Mouse (Mus musculus) CH12.LX (cell line): ENCODE measurements around the gene Tpd52l1.

Source experiments
- BHLHE40 ChIP-seq: IDR thresholded peaks from 2 replicates; pipeline ENCODE4 v1.6.1; 2011; ENCODE audit warnings: mild to moderate bottlenecking, low read depth, low read length, improper control_type of control experiment
- CHD1 ChIP-seq: IDR thresholded peaks from 2 replicates; pipeline ENCODE4 v1.6.1; 2012; ENCODE audit warnings: low read depth, low read length, improper control_type of control experiment, inconsistent platforms
- CTCF ChIP-seq, 2 experiments: IDR thresholded peaks in 1 of 2; conservative IDR thresholded peaks in 1 of 2; 2 replicates each; pipeline ENCODE4 v1.5.1; 2011 to 2012; ENCODE audit warnings: low read depth in 2 of 2, low read length in 2 of 2, improper control_type of control experiment in 1 of 2, inconsistent platforms in 1 of 2, mild to moderate bottlenecking in 1 of 2, moderate library complexity in 1 of 2
- E2F4 ChIP-seq: IDR thresholded peaks from 2 replicates; pipeline ENCODE4 v1.6.1; 2011; ENCODE audit warnings: low read depth, low read length, improper control_type of control experiment; ENCODE audit not compliant: insufficient replicate concordance
- GABPA ChIP-seq: IDR thresholded peaks from 2 replicates; pipeline ENCODE4 v1.6.1; 2012; ENCODE audit warnings: low read depth, low read length, improper control_type of control experiment, inconsistent platforms; ENCODE audit not compliant: insufficient replicate concordance
- JUND ChIP-seq: conservative IDR thresholded peaks from 2 replicates; pipeline ENCODE4 v1.6.1; 2011; ENCODE audit warnings: low read depth, low read length, improper control_type of control experiment
- MAX ChIP-seq: IDR thresholded peaks from 2 replicates; pipeline ENCODE4 v1.6.1; 2011; ENCODE audit warnings: low read length, improper control_type of control experiment
- POLR2A ChIP-seq: IDR thresholded peaks from 2 replicates; pipeline ENCODE4 v1.6.1; 2011; ENCODE audit warnings: low read depth, mild to moderate bottlenecking, improper control_type of control experiment, low read length
- POLR2AphosphoS2 ChIP-seq: IDR thresholded peaks from 2 replicates; pipeline ENCODE4 v1.6.1; 2011; ENCODE audit warnings: low read depth, low read length, improper control_type of control experiment
- UBTF ChIP-seq: IDR thresholded peaks from 2 replicates; pipeline ENCODE4 v1.6.1; 2012; ENCODE audit warnings: low read depth, mild to moderate bottlenecking, inconsistent platforms, low read length, improper control_type of control experiment, moderate library complexity

GRCm38 (mm10) chr10:31417956-31418355 is 27.8 kb downstream of the Tpd52l1 start:
- no peak for TF ChIP-seq GABPA
- no peak for TF ChIP-seq E2F4
- TF ChIP-seq POLR2AphosphoS2 = no peak
- no peak for TF ChIP-seq JUND
- no peak for TF ChIP-seq CTCF (conservative IDR thresholded peaks at IDR 0.05 in 1 of 2, IDR thresholded peaks at IDR 0.05 in 1 of 2; ENCODE audit: low read depth in 2 of 2, low read length in 2 of 2)
- no peak for TF ChIP-seq POLR2A
- TF ChIP-seq MAX = no peak
- no peak for TF ChIP-seq CHD1
- no peak for TF ChIP-seq BHLHE40
- no peak for TF ChIP-seq UBTF
